Mouse (Mus musculus) retina, embryonic 14.5 days (tissue): Measurements from ENCODE around the gene Prss22.
A peak's percentile ranks its signal among the peaks of the same experiment; 100 is the strongest.

Experiments
- DNase-seq: peaks from one replicate; pipeline ENCODE4 v3.0.0-alpha.2; 2015; ENCODE audit warnings: low spot score

Gene Prss22

DNA sequence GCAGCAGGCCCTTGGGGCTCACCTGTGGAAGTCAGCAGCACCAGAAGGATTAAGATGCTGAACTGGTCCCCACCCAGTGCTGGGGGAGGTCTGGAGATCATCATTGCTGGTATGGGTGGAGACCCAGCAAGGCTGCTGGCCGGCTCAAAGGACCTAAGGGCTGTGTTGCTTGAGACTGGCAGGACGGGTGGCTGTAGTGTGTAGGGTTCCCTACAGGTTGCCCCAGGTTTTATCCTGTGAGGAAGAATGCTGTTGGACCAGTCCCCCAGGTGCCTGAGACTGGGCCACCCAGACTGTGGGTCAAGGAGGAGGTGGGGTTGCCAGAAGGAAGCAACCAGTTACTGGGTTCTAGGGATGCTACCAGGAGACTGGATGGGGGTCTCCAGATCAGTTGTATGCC lies at the start of gene Prss22:
Gene Prss22 (minus strand): TSS at position 200 of the 400 bp plus-strand sequence.
- no peak for DNase-seq

DNA sequence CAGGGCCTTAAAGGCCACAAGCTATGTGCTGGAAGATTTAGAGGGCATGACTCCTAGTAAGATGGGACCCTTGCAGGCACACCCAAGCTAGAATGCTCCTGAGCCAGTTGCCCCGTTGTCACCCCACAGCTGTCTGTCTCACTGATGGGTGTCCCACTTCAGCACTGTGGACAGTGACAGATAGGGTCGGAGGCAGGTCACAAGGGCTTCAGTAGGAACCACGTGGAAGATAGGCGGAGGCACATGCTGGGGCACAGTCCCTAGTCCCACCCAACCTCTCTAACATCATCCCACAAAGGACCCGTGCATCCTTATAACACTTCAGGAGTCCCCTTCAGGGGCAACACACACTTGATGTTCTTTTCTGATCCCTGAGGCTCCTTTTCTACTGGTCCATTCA lies 48.1 kb upstream of the Prss22 start:
- no peak for DNase-seq

DNA sequence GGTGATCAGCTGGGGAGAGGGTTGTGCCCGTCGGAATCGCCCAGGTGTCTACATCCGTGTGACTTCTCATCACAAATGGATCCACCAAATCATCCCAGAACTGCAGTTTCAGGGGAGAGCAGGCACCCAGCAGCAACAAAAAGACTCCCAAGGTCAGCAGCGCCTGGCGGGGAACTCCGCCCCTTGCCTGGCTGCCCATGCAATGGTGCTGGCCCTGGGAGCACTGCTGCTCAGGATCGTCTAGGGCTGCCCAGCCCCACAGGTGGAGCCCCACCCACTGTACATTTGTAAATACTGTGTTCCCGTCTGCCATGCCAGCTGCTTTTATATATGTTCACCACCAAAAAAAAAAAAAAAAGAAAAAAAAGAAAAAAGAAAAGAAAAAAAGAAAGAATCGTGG lies 47.7 kb upstream of the Prss22 start:
- DNase-seq = no peak

DNA sequence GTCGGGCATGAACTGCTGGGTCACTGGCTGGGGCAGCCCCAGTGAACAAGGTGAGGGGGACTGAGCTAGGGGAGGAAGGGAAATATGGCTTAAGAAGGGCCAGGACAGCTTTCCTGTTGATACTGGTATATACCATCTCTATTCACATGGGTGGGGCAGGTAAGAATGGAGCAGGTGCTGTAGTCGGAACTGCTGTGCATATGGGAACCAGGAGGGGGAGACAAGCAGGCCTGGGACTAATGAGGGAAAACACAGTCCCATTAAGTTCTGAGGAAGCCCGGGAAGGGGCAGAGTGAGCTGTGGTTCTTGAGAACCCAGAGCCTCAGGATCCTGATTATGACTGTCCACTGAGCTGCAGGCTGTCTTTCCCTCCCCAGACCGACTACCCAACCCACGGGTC lies 46.6 kb upstream of the Prss22 start:
- no peak for DNase-seq

DNA sequence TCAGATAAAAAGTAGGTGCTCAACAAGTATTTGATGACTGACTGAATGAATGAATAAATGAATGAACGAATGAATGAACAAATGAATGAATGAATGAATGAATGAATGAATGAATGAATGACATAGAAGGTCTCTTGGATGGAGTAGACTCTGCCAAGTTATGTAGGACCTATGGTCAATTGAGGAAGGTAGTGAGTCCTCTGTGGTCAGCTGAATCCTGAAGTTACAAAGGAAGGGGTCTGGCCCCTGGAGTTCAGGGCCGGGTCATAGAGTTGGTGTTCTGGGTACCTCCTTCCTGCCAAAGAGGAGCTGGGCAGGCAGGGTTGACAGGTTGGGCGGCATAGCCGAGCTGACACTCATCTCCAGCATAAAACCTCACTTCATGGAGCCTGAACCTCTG lies 39.9 kb upstream of the Prss22 start, which contains the start of gene Prss27:
Gene Prss27 (plus strand): TSS at position 301 of the 400 bp plus-strand sequence.
- no peak for DNase-seq

DNA sequence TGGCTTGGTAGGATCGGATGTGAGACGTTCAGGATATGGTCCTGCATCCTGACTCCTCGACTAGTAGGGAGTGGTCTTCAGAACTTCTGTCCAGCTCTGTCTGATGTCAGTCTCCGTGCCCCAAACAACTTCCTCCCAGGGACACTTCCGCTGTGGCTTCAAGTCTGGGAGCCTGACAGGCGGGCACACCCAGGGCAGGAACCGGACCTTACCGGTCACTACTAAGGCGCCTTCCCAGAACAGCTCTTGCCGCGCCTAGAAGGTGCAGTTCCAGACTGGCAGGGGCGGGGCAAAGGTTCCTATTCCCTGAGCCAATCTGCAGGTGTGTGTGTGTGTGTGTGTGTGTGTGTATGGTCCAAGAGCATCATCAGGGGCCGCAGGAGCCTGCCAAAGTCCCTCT lies 39.5 kb upstream of the Prss22 start:
- DNase-seq = no peak

DNA sequence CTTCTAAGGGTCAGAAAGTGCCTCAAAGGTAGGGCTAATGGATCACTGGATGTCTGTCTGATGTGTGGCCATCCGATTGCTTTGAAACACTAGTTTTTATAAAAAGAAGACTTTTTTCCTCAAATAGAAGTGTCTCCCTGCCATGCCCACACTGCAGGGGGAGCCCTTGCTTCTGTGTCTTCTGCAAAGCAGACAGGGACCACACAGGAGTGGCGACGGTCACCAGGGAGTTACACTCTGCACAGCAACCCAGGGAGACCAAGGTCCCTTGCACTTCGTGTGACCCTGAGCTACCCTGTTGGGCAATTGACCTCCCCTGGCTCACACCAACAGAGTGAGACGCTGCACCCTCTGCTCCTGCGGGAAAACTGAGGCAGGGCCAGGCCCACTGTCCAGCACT lies 39.1 kb upstream of the Prss22 start:
- no peak for DNase-seq

DNA sequence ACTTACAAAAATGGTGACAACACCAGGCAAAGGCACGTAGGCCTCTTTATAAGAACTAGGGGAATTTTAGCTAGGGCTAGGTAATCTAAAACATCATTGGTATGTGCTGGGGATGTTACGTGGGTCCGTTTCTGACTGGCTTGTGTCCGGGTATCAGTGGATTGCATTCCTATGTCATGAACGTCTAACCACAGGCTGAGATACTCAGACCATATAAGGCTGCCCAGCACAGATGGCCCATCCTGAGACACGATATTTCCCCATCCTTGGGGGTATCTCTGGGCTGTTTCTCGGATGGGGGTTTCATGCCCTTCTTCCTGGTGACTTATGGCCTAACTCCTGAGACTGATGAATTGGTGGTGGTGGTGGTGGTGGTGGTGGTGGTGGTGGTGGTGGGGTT lies 37.2 kb upstream of the Prss22 start:
- no peak for DNase-seq

DNA sequence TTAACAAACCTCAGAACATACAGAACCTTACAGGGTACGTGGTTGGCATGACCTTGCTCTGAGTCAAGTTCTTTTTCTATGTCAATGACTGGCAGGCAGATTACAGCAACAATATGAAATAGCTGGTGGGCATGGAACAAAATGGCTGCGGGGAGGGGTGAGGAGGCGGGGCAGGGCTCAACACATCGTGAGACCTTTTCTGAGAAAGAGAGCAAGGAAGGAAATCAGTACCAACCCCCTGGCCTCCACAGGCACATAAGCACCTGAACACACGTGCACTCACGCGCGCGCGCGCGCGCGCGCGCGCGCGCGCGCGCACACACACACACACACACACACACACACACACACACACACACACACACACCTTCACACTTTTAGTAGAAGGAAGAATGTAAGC lies 32.7 kb upstream of the Prss22 start:
- no peak for DNase-seq

DNA sequence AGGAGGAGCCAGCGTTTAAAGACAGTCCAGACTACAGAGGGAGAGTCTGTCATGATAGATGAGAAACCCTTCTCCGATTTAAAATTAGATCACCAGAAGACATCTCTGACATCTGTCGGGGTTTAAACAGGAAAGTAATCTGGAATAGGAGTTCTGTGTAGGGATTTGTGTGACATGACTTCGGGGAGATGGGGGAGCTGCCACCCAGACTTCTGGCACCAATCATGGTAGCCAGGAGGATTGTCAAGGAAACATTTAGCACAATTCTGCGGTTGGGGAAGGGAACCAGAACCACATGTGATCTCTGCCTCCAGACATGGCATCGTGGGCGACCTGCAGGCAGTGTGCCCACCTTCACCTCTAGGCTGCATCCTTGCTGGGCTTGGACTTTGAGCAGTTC lies 31.6 kb upstream of the Prss22 start:
- no peak for DNase-seq

DNA sequence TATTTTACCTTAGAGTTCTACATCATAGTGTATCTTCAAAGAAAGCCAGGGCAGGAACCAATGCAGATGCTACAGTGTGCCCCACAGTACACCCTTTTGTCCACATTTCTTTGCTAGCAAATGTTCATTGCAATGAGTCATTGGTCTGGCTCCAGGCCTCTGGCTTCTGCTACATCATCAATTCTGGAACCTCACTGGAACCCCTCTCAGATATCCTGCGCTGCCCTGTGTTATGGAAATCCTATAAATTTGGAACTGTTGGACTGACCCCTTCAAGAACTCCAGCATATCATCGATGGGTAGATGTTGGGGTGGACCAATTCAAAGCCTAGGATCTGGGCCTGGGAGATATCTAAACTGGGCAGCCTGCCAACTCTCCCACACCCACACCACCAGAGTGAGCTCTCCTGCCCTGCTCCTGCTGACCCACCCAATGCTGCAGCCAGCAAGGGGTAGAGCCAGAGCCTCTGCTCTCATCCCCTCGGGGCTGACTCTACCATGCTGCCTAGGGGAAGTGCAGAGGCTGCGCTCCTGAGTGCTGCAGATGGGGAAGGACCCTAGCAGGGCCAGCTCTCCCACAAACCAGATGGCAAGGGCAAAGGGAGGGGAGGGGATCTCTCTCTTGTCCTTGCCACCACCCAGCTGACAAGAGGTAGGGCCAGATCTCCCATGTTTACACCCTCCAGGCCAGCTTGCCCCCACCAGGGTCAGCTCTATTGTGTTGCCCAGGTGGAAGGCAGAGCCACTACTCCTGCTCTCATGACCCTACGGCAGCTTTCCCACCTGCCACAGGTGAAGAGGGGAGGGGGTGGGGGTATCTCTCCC lies 23.7 kb upstream of the Prss22 start:
- DNase-seq = no peak

DNA sequence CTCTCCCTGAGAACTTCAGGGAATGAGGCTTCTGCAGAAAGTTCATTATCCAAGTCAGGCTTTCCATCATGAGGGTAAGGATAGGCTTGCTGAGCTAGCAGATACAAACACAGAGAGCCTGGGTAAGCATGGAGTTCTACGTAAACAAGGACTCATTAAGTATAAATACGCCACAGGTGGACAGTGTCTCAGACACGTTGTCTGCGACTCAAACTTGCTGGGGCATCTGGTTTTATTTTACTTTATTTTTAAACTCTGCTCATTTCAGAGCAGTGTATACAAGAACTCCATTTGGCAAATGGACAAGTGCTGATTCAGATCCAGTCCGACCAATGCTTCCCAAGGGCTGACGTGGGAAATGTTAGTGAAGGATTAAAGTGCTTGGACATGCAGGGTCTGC lies 22.8 kb upstream of the Prss22 start:
- DNase-seq = no peak

DNA sequence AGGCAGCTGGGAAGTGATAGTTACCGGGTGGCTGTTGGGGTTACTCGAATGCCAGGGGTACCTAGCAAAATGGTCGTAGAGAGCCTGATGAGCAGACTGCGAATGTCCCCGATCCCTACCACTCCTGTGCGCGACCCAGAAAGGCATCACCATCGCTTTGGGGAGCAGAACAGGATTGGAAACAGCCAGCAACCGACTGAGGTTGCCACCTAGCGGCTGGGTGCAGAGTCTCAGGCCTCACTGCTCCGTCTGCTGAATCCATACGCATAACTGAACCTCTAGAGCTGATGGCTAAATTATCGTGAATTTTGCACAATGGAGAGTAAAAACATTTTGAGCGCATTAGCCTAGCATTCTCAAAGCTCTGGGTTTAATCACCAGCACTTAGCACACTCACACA lies 17.8 kb upstream of the Prss22 start:
- DNase-seq = peak; percentile 59

DNA sequence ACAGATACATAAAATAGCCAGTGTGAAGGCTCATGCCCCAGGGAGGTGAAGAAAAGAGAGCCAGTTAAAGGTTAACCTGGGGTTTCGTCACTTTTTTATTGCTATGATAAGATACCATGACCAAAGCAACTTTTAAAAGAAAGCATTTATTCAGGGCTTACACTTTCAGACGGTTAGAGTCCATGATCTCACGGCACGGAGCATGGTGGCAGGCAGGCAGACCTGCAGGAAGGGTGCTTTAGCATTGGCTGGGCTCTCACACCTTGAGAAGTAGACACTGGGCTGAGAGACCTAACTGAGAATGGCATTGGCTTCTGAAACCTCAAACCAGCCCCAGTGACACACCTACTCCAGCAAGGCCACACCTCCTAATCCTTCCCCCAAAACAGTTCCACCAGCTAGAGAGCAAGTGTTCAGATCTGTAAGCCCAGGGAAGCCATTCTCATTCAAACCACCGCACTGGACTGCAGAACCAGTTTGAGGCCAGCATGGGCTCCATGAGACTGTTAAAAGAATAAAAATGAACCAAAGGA lies 16.6 kb upstream of the Prss22 start:
- DNase-seq = no peak

DNA sequence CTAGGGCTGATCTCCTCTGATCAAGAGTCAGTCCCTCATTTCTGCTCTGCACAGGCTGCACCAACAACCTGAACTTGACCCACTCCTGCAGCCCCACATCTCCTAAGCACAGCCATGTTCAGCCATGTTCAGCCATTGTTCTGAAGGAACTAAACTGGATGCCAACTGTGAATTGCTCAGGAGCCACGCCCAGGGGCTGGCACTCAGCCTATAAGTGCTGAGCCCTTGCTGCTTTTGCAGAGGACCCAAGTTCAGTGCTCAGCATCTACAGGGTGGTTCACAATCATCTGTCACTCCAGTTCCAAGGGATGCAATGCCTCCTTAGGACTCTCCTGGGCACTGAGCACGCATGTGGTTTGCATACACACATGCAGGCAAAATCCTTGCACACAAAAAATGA lies 15.0 kb upstream of the Prss22 start:
- DNase-seq = no peak

DNA sequence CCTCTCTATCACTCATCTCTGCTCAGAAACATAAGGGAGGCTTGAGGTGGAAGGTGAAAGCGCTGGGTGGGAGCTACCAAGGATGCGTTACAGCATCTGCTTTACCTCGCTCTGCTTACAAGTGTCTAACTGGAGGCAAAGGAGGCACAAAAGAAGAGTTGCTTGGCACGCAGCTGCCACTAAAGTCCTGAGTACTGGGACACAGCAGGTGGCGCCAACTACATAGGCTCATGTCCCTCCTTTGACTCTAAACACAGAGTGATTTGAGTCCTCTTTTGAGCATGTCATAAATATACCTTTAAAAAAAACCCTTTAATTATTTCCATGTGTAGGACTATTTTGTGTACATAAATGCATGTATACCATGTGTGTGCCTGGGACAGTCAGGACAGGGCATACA lies 11.7 kb upstream of the Prss22 start:
- DNase-seq = no peak

DNA sequence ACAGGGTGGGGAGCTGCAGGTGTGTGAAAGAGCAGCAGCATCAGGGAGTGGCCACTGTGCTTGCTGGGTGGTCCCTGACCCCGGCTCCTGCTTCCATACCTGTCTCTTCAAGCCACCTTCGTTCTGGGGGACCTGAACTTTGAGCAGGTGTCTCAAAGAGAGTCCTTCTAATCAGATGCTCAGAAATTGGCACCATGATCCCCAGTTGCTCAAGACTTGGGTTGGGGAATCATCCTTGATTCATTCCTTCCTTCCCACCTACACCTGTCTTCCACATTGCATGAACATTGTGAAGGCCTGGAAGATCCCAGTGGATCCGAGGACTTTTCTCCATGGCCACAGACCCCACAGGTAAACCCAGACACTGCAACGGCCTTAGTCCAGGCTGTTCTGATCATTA lies 10.2 kb upstream of the Prss22 start:
- no peak for DNase-seq

DNA sequence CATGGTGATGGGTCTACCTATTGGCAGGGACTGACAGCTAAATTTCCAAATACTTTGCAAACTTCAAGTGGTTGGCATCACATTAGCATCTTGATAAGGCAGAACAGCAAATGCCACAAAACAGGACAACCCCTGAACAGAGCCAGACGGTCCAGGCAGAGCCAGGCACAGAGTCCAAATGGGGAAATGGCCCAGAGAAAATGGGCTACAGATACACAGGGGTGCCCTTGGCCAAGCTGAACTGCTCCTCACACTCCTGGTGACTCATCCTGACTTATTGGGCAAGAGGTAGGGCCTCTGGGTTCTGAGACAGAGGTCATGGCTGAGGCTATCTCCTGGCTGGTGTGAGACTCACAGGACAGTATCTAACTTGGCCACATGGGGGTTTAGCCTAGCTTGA lies 9.5 kb upstream of the Prss22 start:
- DNase-seq = no peak

DNA sequence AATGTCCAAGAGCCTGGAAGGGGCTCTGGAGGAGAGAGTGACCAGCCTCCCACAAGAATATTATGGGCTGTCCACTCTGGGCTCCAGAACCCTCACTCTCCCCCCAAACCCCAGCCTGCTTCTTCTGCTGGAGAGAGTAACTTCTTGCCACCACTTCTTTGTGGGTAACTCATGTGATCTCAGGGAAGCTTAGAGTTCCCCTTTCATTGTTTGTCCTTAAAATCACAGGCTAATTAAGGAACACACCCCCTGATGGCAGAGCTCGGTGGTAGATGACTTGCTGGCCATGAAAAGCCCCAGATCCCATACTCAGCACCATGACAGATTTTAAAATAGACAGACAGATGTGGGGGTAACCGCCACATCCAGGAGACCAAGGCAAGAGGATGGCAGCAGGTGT lies 9.0 kb upstream of the Prss22 start:
- no peak for DNase-seq

DNA sequence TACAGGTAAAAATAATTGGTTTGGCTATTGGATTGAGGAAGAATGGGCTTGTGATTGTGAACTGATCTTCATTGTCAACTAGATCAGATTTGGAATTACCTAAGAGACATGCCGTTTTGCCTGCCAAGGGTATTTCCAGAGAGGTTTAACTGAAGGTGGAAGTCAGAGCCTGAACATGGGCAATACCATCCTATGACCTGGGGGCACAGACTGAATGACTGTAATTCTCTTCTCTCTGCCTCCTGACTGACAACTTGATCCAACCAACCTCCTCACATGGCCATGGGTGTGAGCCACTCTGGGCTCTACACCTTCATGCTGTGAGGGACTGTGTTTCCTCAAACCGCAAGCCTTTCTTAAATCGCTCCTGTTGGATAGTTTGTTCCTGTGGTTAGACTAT lies 7.1 kb upstream of the Prss22 start:
- DNase-seq = no peak

DNA sequence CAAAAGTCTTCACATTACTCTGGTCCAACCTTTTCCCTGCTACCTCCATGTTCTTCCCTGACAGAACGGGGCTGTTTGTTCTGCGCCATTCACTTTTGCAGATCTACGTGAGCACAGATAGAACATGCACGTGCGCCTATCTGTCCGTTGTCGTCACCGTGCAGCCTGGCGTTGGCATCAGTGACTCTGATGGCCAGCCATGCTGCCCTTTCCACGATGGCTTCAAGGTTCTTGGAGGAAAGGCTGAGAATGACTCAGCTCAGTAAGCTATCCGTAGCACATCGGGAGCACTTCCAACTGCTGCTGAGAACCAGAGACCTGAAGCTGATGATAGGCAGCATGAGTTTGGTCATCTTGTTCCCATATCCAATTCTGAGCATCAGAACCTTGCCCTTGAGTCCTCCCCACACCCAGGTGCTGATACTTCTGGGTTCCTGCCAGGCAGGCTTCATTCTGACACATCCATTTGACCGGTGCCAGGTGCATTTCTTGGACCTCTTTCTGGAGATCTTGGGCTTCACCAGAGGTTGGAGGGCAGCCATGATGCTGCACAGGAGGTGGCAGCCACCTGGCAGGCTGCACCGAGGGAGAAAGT lies 6.3 kb upstream of the Prss22 start:
- no peak for DNase-seq

DNA sequence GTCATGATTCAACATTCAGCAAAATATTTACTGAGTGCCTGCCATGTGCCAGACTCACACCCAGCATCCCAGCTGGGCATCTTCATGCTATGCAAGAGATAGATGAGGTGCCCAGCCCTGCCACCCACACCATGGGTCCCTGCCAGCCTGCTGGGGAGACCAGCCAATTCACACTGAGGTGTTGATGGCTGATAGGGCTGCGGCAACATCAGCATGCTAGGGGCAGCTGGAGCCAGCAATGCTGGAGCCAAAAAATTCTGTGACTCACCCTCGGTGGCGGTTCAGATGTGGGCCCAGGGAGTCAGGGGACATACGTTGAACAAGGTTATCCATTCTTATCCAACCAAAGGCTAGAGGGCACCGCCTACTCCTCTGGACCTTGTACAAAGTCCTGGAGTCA lies 2.5 kb upstream of the Prss22 start:
- no peak for DNase-seq

DNA sequence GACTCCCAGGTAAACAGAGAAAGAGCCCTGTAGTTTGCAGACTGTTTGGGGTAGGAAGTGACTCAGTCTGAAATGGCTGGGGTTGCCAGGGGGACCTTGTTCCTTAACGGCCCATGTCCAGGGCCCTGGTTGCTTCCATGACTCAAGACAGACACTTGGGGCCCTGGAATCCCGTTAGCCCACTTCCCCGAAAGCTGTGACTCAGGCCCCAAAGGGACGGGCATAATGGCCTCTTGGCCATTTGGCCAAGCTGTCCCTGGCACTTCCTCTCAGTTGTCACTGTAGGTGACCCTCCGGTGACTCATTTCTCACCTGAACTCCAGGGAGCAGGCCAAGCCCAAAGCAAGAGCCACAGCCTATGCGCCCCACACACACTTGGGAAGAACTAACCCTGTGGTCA lies 483 bp upstream of the Prss22 start:
- DNase-seq = no peak

DNA sequence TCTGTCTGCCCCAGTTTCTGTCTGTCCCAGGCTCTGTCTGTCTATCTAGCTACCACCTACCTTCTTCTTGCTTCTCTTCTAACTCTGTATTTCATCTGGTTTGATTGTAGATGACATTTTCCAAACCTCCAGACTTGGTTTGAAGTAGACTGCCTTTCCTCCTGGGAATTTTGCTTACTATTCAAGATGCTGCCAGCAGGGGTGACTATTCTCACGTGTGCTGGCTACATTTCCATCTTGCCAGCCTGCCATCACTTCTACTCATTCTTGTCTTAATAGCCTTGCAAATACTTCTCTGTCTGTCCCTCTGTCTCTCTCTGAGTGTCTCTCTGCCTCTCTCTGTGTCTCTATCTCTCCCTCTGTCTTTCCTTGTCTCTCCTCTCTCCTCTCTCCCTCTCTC lies 2.5 kb downstream of the Prss22 start:
- DNase-seq = peak; percentile 7
